Mouse (Mus musculus) ES-E14 (cell line): Measurements from ENCODE around the gene Rxfp2.

Source experiments
- CHD2 ChIP-seq: IDR thresholded peaks from 2 replicates; pipeline ENCODE4 v1.6.1; 2014; ENCODE audit warnings: mild to moderate bottlenecking, low read depth, low read length, inconsistent platforms
- HCFC1 ChIP-seq: IDR thresholded peaks from 2 replicates; pipeline ENCODE4 v1.6.1; 2012; ENCODE audit warnings: low read length, inconsistent platforms, borderline replicate concordance; ENCODE audit not compliant: insufficient read depth
- MAFK ChIP-seq: IDR thresholded peaks from 2 replicates; pipeline ENCODE4 v1.6.1; 2014; ENCODE audit warnings: mild to moderate bottlenecking, low read depth, low read length, inconsistent platforms; ENCODE audit not compliant: insufficient read depth
- ZC3H11A ChIP-seq: IDR thresholded peaks from 2 replicates; pipeline ENCODE4 v1.6.1; 2012; ENCODE audit warnings: low read depth, mild to moderate bottlenecking, inconsistent platforms, low read length, borderline replicate concordance
- ZNF384 ChIP-seq: IDR thresholded peaks from 2 replicates; pipeline ENCODE4 v1.6.1; 2012; ENCODE audit warnings: low read depth, low read length, inconsistent platforms

- no peak for TF ChIP-seq CHD2
- no peak for TF ChIP-seq HCFC1
- TF ChIP-seq MAFK = no peak
- no peak for TF ChIP-seq ZNF384
- no peak for TF ChIP-seq ZC3H11A
Observed at GRCm38 (mm10) chr5:149994578-149994977, 23.9 kb upstream of the Rxfp2 start.
